Mouse (Mus musculus): ENCODE measurements around the gene Trim27. TPM values are rescaled to one million over a fixed set of nuclear protein-coding genes. Genes with fewer than 3 reads are reported as not detected.

The Trim27 gene
- polyA plus RNA-seq, 1 experiment from 2014 or later, result 59.3 TPM

GRCm38 (mm10) chr13:21166936-21167909 lies 12.0 kb upstream of the Trim27 start:
- peak overlapping the region; percentile 64 for H3K4me3 ChIP-seq (replicated peaks)
- peak overlapping the region; percentile 84 for H3K4me2 ChIP-seq
- no peaks in the 10 kb centered on the region for H3K36me3 ChIP-seq (replicated peaks)
- no peaks in the 10 kb centered on the region for H3K9me3 ChIP-seq (replicated peaks)
- peak; percentile 25; the same call in 1 of the 2 replicates for ATAC-seq (ENCODE audit: insufficient read depth)
- H3K27ac ChIP-seq (replicated peaks), result no peak overlapping the region
- WGBS (ENCODE audit: insufficient replicate concordance), result 1% methylated on average over 27 of the region's 27 CpGs
- peaks cover 18% of the 10 kb centered on the region; the same call in 1 of the 2 replicates for H3K27me3 ChIP-seq
- peak overlapping the region; percentile 50 for H3K9ac ChIP-seq
- peaks cover 39% of the 10 kb centered on the region for H3K4me1 ChIP-seq (replicated peaks)

- Histone ChIP-seq H3K27ac (replicated peaks) (peak overlapping the region; percentile 76), H3K9me3 (replicated peaks) (no peaks in the 10 kb centered on the region), H3K4me1 (replicated peaks) (peaks cover 45% of the 10 kb centered on the region), H3K4me3 (replicated peaks) (peak overlapping the region; percentile 64), H3K36me3 (replicated peaks) (no peaks in the 10 kb centered on the region), H3K27me3 (peaks cover 18% of the 10 kb centered on the region; the same call in 1 of the 2 replicates), H3K4me2 (peak overlapping the region; percentile 84), H3K9ac (peak overlapping the region; percentile 54)
- 0 out of 2 replicates have a peak, but pooled peaks have one; percentile 32 for ATAC-seq (ENCODE audit: insufficient read depth)
- WGBS (ENCODE audit: insufficient replicate concordance), result under 1% methylated on average over 8 of the region's 8 CpGs
Measured at GRCm38 (mm10) chr13:21167910-21168300, 11.3 kb upstream of the Trim27 start.

- peaks cover 51% of the 10 kb centered on the region for H3K4me1 ChIP-seq (replicated peaks)
- H3K4me2 ChIP-seq, result peak overlapping the region; percentile 84
- under 1% methylated on average over 16 of the region's 16 CpGs for WGBS (ENCODE audit: insufficient replicate concordance)
- peak overlapping the region; percentile 64 for H3K4me3 ChIP-seq (replicated peaks)
- peak overlapping the region; percentile 54 for H3K9ac ChIP-seq
- no peaks in the 10 kb centered on the region for H3K9me3 ChIP-seq (replicated peaks)
- peaks cover 18% of the 10 kb centered on the region; the same call in 1 of the 2 replicates for H3K27me3 ChIP-seq
- no peak for ATAC-seq (ENCODE audit: insufficient read depth)
- H3K27ac ChIP-seq (replicated peaks), result peak overlapping the region; percentile 76
- H3K36me3 ChIP-seq (replicated peaks), result no peaks in the 10 kb centered on the region
Measured at GRCm38 (mm10) chr13:21168371-21169011, 10.8 kb upstream of the Trim27 start.

GRCm38 (mm10) chr13:21169121-21169656 lies 10.1 kb upstream of the Trim27 start:
- H3K9me3 ChIP-seq (replicated peaks), result no peaks in the 10 kb centered on the region

GRCm38 (mm10) chr13:21169657-21170430 lies 9.4 kb upstream of the Trim27 start:
- peaks cover 15% of the 10 kb centered on the region; the same call in 1 of the 2 replicates for H3K27me3 ChIP-seq
- peak; percentile 77 for ATAC-seq (ENCODE audit: insufficient read depth)
- H3K9ac ChIP-seq, result peak overlapping the region; percentile 28; the same call in 1 of the 2 replicates
- peak overlapping the region; percentile 80 for H3K27ac ChIP-seq (replicated peaks)
- H3K4me3 ChIP-seq (replicated peaks), result peak overlapping the region; percentile 64
- H3K4me1 ChIP-seq (replicated peaks), result peaks cover 52% of the 10 kb centered on the region
- WGBS (ENCODE audit: insufficient replicate concordance), result under 1% methylated on average over 39 of the region's 39 CpGs
- H3K9me3 ChIP-seq (replicated peaks), result no peaks in the 10 kb centered on the region
- H3K36me3 ChIP-seq (replicated peaks), result no peaks in the 10 kb centered on the region
- peak overlapping the region; percentile 84 for H3K4me2 ChIP-seq

More at GRCm38 (mm10) chr13:21169121-21169656, 10.1 kb upstream of the Trim27 start:
- H3K27ac ChIP-seq (replicated peaks), result peak overlapping the region; percentile 76
- under 1% methylated on average over 14 of the region's 14 CpGs for WGBS (ENCODE audit: insufficient replicate concordance)
- H3K4me2 ChIP-seq, result peak overlapping the region; percentile 84
- peak overlapping the region; percentile 64 for H3K4me3 ChIP-seq (replicated peaks)
- ATAC-seq (ENCODE audit: insufficient read depth), result no peak
- H3K27me3 ChIP-seq, result peaks cover 18% of the 10 kb centered on the region; the same call in 1 of the 2 replicates
- H3K36me3 ChIP-seq (replicated peaks), result no peaks in the 10 kb centered on the region
- peaks cover 54% of the 10 kb centered on the region for H3K4me1 ChIP-seq (replicated peaks)
- H3K9ac ChIP-seq, result peak overlapping the region; percentile 54

GRCm38 (mm10) chr13:21170431-21171155 lies 8.7 kb upstream of the Trim27 start:
- 59% methylated on average over 17 of the region's 17 CpGs for WGBS (ENCODE audit: insufficient replicate concordance)
- Histone ChIP-seq H3K4me1 (replicated peaks) (peaks cover 52% of the 10 kb centered on the region), H3K9me3 (replicated peaks) (no peaks in the 10 kb centered on the region), H3K4me2 (peak overlapping the region; percentile 84), H3K4me3 (replicated peaks) (peak overlapping the region; percentile 64), H3K27ac (replicated peaks) (no peak overlapping the region), H3K36me3 (replicated peaks) (no peaks in the 10 kb centered on the region), H3K9ac (no peak overlapping the region), H3K27me3 (peaks cover 8% of the 10 kb centered on the region; the same call in 1 of the 2 replicates)
- ATAC-seq (ENCODE audit: insufficient read depth), result no peak

- no peak for ATAC-seq (ENCODE audit: insufficient read depth)
- 0 out of 2 replicates have a peak, but pooled peaks cover 2% of the 10 kb centered on the region for H3K27me3 ChIP-seq
- peaks cover 52% of the 10 kb centered on the region for H3K4me1 ChIP-seq (replicated peaks)
- H3K9ac ChIP-seq, result no peak overlapping the region
- peak overlapping the region; percentile 74 for H3K4me2 ChIP-seq
- H3K36me3 ChIP-seq (replicated peaks), result no peaks in the 10 kb centered on the region
- H3K4me3 ChIP-seq (replicated peaks), result peak overlapping the region; percentile 51
- H3K27ac ChIP-seq (replicated peaks), result no peak overlapping the region
- 24% methylated on average over 15 of the region's 15 CpGs for WGBS (ENCODE audit: insufficient replicate concordance)
- no peaks in the 10 kb centered on the region for H3K9me3 ChIP-seq (replicated peaks)
Measured at GRCm38 (mm10) chr13:21171156-21171530, 8.1 kb upstream of the Trim27 start.

- Histone ChIP-seq H3K4me2 (peak overlapping the region; percentile 74), H3K27ac (replicated peaks) (no peak overlapping the region), H3K4me3 (replicated peaks) (peak overlapping the region; percentile 51), H3K4me1 (replicated peaks) (peaks cover 51% of the 10 kb centered on the region), H3K9me3 (replicated peaks) (no peaks in the 10 kb centered on the region), H3K9ac (peak overlapping the region; percentile 23; the same call in 1 of the 2 replicates), H3K36me3 (replicated peaks) (no peaks in the 10 kb centered on the region), H3K27me3 (no peaks in the 10 kb centered on the region)
- WGBS (ENCODE audit: insufficient replicate concordance), result under 1% methylated on average over 12 of the region's 12 CpGs
- ATAC-seq (ENCODE audit: insufficient read depth), result no peak
Measured at GRCm38 (mm10) chr13:21171600-21172150, 7.6 kb upstream of the Trim27 start.

- Histone ChIP-seq H3K9me3 (replicated peaks) (no peaks in the 10 kb centered on the region), H3K4me1 (replicated peaks) (peaks cover 44% of the 10 kb centered on the region), H3K27ac (replicated peaks) (peak overlapping the region; percentile 35), H3K4me3 (replicated peaks) (peak overlapping the region; percentile 51), H3K27me3 (no peaks in the 10 kb centered on the region), H3K4me2 (peak overlapping the region; percentile 74), H3K9ac (peak overlapping the region; percentile 23; the same call in 1 of the 2 replicates), H3K36me3 (replicated peaks) (no peaks in the 10 kb centered on the region)
- WGBS (ENCODE audit: insufficient replicate concordance), result under 1% methylated on average over 16 of the region's 16 CpGs
- ATAC-seq (ENCODE audit: insufficient read depth), result peak; percentile 65
Measured at GRCm38 (mm10) chr13:21172241-21173027, 6.8 kb upstream of the Trim27 start.

All from liver, embryonic 15.5 days (tissue).